Mouse (Mus musculus): ENCODE data around the gene Fxyd2. TPM values are rescaled to one million over a fixed set of nuclear protein-coding genes. Genes with fewer than 3 reads are reported as not detected.

Gene Fxyd2
- polyA plus RNA-seq, 1 experiment, result 3.1 TPM

- TF ChIP-seq CTCF (IDR thresholded peaks at IDR 0.05; ENCODE audit: borderline replicate concordance, insufficient read depth, low read depth, low read length) (no peak), POLR2A (IDR thresholded peaks at IDR 0.05; ENCODE audit: borderline replicate concordance, insufficient read depth, low read length) (no peak)
- no peak overlapping the region for H3K27ac ChIP-seq (ENCODE audit: insufficient read depth, low read length)
- 84% methylated on average over 5 of the region's 5 CpGs for WGBS
- no peaks in the 10 kb centered on the region for H3K27me3 ChIP-seq (ENCODE audit: control insufficient read depth, insufficient read depth, low read length)
- H3K4me1 ChIP-seq (ENCODE audit: control insufficient read depth, insufficient read depth, low read length), result no peaks in the 10 kb centered on the region; the same call in 1 of the 2 replicates
- H3K4me3 ChIP-seq (replicated peaks; ENCODE audit: insufficient read depth, low read depth, low read length), result no peak overlapping the region
- no peak for DNase-seq
These were observed 10.7 kb downstream of the Fxyd2 start for GRCm38 (mm10) chr9:45410193-45410592.

DNA sequence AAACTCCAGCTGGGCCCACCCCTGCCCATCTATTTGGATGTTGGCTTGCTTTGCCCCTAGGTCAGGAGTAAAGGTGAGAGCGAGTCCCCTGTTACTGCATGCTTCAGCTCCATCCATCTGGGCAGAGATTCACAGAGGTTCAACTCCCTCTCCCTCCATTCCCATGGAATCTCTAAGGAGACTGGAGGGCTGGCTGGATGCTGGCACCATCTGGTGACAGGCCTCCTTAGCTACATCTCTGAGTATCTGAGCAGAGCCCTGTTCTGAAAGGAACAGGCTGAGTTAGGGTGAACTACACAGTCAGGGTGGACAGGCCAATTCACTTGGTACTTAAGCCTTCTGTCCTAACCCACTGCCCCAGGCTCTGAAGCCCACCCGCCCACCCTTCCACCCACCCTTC is 11.1 kb downstream of the Fxyd2 start:
- Histone ChIP-seq H3K4me1 (ENCODE audit: control insufficient read depth, insufficient read depth, low read length) (no peaks in the 10 kb centered on the region; the same call in 1 of the 2 replicates), H3K27ac (ENCODE audit: insufficient read depth, low read length) (no peak overlapping the region), H3K27me3 (ENCODE audit: control insufficient read depth, insufficient read depth, low read length) (no peaks in the 10 kb centered on the region), H3K4me3 (replicated peaks; ENCODE audit: insufficient read depth, low read depth, low read length) (no peak overlapping the region)
- TF ChIP-seq POLR2A (IDR thresholded peaks at IDR 0.05; ENCODE audit: borderline replicate concordance, insufficient read depth, low read length), result no peak
- no peak for TF ChIP-seq CTCF (IDR thresholded peaks at IDR 0.05; ENCODE audit: borderline replicate concordance, insufficient read depth, low read depth, low read length)
- WGBS, result 100% methylated on average over 2 of the region's 2 CpGs
- DNase-seq, result no peak

- Histone ChIP-seq H3K4me3 (replicated peaks; ENCODE audit: insufficient read depth, low read depth, low read length) (no peak overlapping the region), H3K27me3 (ENCODE audit: control insufficient read depth, insufficient read depth, low read length) (no peaks in the 10 kb centered on the region), H3K4me1 (ENCODE audit: control insufficient read depth, insufficient read depth, low read length) (no peaks in the 10 kb centered on the region; the same call in 1 of the 2 replicates), H3K27ac (ENCODE audit: insufficient read depth, low read length) (no peak overlapping the region)
- WGBS, result 94% methylated on average over 3 of the region's 3 CpGs
- no peak for TF ChIP-seq CTCF (IDR thresholded peaks at IDR 0.05; ENCODE audit: borderline replicate concordance, insufficient read depth, low read depth, low read length)
- no peak for TF ChIP-seq POLR2A (IDR thresholded peaks at IDR 0.05; ENCODE audit: borderline replicate concordance, insufficient read depth, low read length)
- no peak for DNase-seq
These were observed 11.6 kb downstream of the Fxyd2 start for GRCm38 (mm10) chr9:45411111-45411510.

- TF ChIP-seq POLR2A (IDR thresholded peaks at IDR 0.05; ENCODE audit: borderline replicate concordance, insufficient read depth, low read length) (no peak), CTCF (IDR thresholded peaks at IDR 0.05; ENCODE audit: borderline replicate concordance, insufficient read depth, low read depth, low read length) (peak; percentile 74)
- Histone ChIP-seq H3K4me1 (ENCODE audit: control insufficient read depth, insufficient read depth, low read length) (peaks cover 3% of the 10 kb centered on the region), H3K27ac (ENCODE audit: insufficient read depth, low read length) (no peak overlapping the region), H3K4me3 (replicated peaks; ENCODE audit: insufficient read depth, low read depth, low read length) (no peak overlapping the region), H3K27me3 (ENCODE audit: control insufficient read depth, insufficient read depth, low read length) (no peaks in the 10 kb centered on the region)
- peak; percentile 59 to 72 for DNase-seq
- WGBS, result 16% methylated on average over 7 of the region's 7 CpGs
These were observed 12.3 kb downstream of the Fxyd2 start for GRCm38 (mm10) chr9:45411803-45412202.

DNA sequence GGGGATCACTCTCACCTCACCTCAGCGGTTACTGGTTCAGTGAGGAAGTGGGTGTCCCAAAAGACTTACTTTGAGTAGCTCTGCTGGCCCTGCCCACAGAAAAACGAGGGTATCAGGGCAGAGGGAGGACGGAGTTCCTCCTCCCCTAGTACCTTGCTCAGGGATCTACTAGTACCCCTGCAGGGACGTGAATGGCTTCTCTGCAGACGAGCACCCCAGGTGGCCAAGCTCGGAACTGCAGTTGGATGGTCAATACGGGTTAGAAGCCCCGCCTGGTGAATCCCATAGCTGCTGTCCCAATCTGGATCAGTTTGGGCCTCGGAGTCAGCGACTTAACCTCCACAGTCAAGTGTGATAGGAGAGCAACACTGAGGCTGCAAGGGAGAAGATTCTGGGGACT is 12.8 kb downstream of the Fxyd2 start:
- no peaks in the 10 kb centered on the region for H3K27me3 ChIP-seq (ENCODE audit: control insufficient read depth, insufficient read depth, low read length)
- no peak overlapping the region for H3K27ac ChIP-seq (ENCODE audit: insufficient read depth, low read length)
- 5% methylated on average over 10 of the region's 10 CpGs for WGBS
- peaks cover 6% of the 10 kb centered on the region for H3K4me1 ChIP-seq (ENCODE audit: control insufficient read depth, insufficient read depth, low read length)
- TF ChIP-seq POLR2A (IDR thresholded peaks at IDR 0.05; ENCODE audit: borderline replicate concordance, insufficient read depth, low read length) (no peak), CTCF (IDR thresholded peaks at IDR 0.05; ENCODE audit: borderline replicate concordance, insufficient read depth, low read depth, low read length) (peak; percentile 87)
- DNase-seq, result peak; percentile 83 to 91
- no peak overlapping the region for H3K4me3 ChIP-seq (replicated peaks; ENCODE audit: insufficient read depth, low read depth, low read length)

- Histone ChIP-seq H3K4me3 (replicated peaks; ENCODE audit: insufficient read depth, low read depth, low read length) (no peak overlapping the region), H3K27me3 (ENCODE audit: control insufficient read depth, insufficient read depth, low read length) (no peaks in the 10 kb centered on the region), H3K27ac (ENCODE audit: insufficient read depth, low read length) (no peak overlapping the region), H3K4me1 (ENCODE audit: control insufficient read depth, insufficient read depth, low read length) (peaks cover 6% of the 10 kb centered on the region)
- DNase-seq, result no peak
- 82% methylated on average over 4 of the region's 4 CpGs for WGBS
- TF ChIP-seq POLR2A (IDR thresholded peaks at IDR 0.05; ENCODE audit: borderline replicate concordance, insufficient read depth, low read length) (no peak), CTCF (IDR thresholded peaks at IDR 0.05; ENCODE audit: borderline replicate concordance, insufficient read depth, low read depth, low read length) (no peak)
These were observed 13.4 kb downstream of the Fxyd2 start for GRCm38 (mm10) chr9:45412700-45413477.

GRCm38 (mm10) chr9:45413478-45414140 is 14.1 kb downstream of the Fxyd2 start:
- Histone ChIP-seq H3K4me3 (replicated peaks; ENCODE audit: insufficient read depth, low read depth, low read length) (no peak overlapping the region), H3K27me3 (ENCODE audit: control insufficient read depth, insufficient read depth, low read length) (no peaks in the 10 kb centered on the region), H3K27ac (ENCODE audit: insufficient read depth, low read length) (no peak overlapping the region), H3K4me1 (ENCODE audit: control insufficient read depth, insufficient read depth, low read length) (peaks cover 9% of the 10 kb centered on the region)
- 64% methylated on average over 5 of the region's 5 CpGs for WGBS
- TF ChIP-seq POLR2A (IDR thresholded peaks at IDR 0.05; ENCODE audit: borderline replicate concordance, insufficient read depth, low read length) (no peak), CTCF (IDR thresholded peaks at IDR 0.05; ENCODE audit: borderline replicate concordance, insufficient read depth, low read depth, low read length) (peak; percentile 49; the same call in 1 of the 2 replicates)
- peak in 1 of 2 experiments; percentile 48 for DNase-seq
